Mouse (Mus musculus): ENCODE measurements at regions not wholly inside any gene's neighbourhood (a gene's known extent, or its start where the extent isn't known, plus 50 kb on each side); places are given as distances from the start of the nearest gene placed in this dataset.
A peak's percentile ranks its signal among the peaks of the same experiment; 100 is the strongest.

GRCm38 (mm10) chr6:35458250-35458649, 81.4 kb downstream of the Mtpn start:
- H3K36me3 ChIP-seq (replicated peaks in 1 of 2; ENCODE audit: control insufficient read depth in 1 of 2, insufficient read depth in 1 of 2, low read length in 1 of 2) = no peaks in the 10 kb centered on the region
- no peak for DNase-seq (ENCODE audit: extremely low read depth)
- H3K9ac ChIP-seq (ENCODE audit: insufficient read depth, low read depth) = no peak overlapping the region
- dilution Hi-C loops (cut with MboI; ENCODE audit: extremely low pct_ligation_motif_present, extremely low pct_unique_long_range_greater_than_20kb, low sequenced_read_pairs) (no loop called here), in situ Hi-C loops (cut with MboI; ENCODE audit: low pct_ligation_motif_present, low pct_unique_long_range_greater_than_20kb, low sequenced_read_pairs) (no loop called here)
- H3K4me1 ChIP-seq (ENCODE audit: control insufficient read depth in 1 of 2, insufficient read depth in 2 of 2) = no peaks in the 10 kb centered on the region
- no peak overlapping the region for H3K4me3 ChIP-seq (replicated peaks in 1 of 3; ENCODE audit: low read depth in 2 of 3, low read length in 2 of 3, poor library complexity in 1 of 3)
- no peaks in the 10 kb centered on the region for H3K27me3 ChIP-seq (replicated peaks)
- no peaks in the 10 kb centered on the region for H3K79me2 ChIP-seq (replicated peaks; ENCODE audit: control insufficient read depth, extremely low read depth, insufficient read depth, poor library complexity, severe bottlenecking)
- no peak overlapping the region for H3K27ac ChIP-seq (ENCODE audit: insufficient read depth, low read depth)
- no peak overlapping the region for H3K4me2 ChIP-seq (ENCODE audit: insufficient read depth, low read depth, poor library complexity, severe bottlenecking)
- TF ChIP-seq HCFC1 (IDR thresholded peaks at IDR 0.05; ENCODE audit: low read depth, low read length) (no peak), MAFK (IDR thresholded peaks at IDR 0.05; ENCODE audit: insufficient replicate concordance, low read length) (peak; percentile 87)
- peaks cover 11% of the 10 kb centered on the region for H3K9me3 ChIP-seq (replicated peaks; ENCODE audit: low read length)

GRCm38 (mm10) chr6:35445007-35445406, 94.7 kb downstream of the Mtpn start:
- in situ Hi-C loops (cut with MboI; ENCODE audit: low pct_ligation_motif_present, low pct_unique_long_range_greater_than_20kb, low sequenced_read_pairs) = no loop called here
- dilution Hi-C loops (cut with MboI; ENCODE audit: extremely low pct_ligation_motif_present, extremely low pct_unique_long_range_greater_than_20kb, low sequenced_read_pairs) = no loop called here
- DNase-seq (ENCODE audit: extremely low read depth) = no peak
- TF ChIP-seq ELF1 (IDR thresholded peaks at IDR 0.05; ENCODE audit: low read depth, low read length) (no peak), BHLHE40 (IDR thresholded peaks at IDR 0.05; ENCODE audit: low read depth, low read length) (no peak), TCF12 (IDR thresholded peaks at IDR 0.05; ENCODE audit: low read depth, low read length) (no peak), POLR2AphosphoS2 (IDR thresholded peaks at IDR 0.05; ENCODE audit: low read depth, low read length) (no peak), ETS1 (conservative IDR thresholded peaks at IDR 0.05; ENCODE audit: low read depth, low read length) (no peak), JUN (IDR thresholded peaks at IDR 0.05; ENCODE audit: insufficient read depth, low read depth, low read length) (no peak), RAD21 (IDR thresholded peaks at IDR 0.05; ENCODE audit: low read depth, low read length) (no peak), CTCF (conservative IDR thresholded peaks at IDR 0.05 in 1 of 2, IDR thresholded peaks at IDR 0.05 in 1 of 2; ENCODE audit: low read depth in 2 of 2, low read length in 2 of 2) (no peak), MYC (IDR thresholded peaks at IDR 0.05; ENCODE audit: low read depth, low read length) (no peak), SIN3A (IDR thresholded peaks at IDR 0.05; ENCODE audit: low read length) (no peak), USF2 (conservative IDR thresholded peaks at IDR 0.05; ENCODE audit: low read depth, low read length) (no peak), MEF2A (IDR thresholded peaks at IDR 0.05; ENCODE audit: borderline replicate concordance, low read depth, low read length) (no peak), MXI1 (IDR thresholded peaks at IDR 0.05; ENCODE audit: low read depth, low read length) (no peak)
- Histone ChIP-seq H3K4me2 (ENCODE audit: insufficient read depth, low read depth, poor library complexity, severe bottlenecking) (no peak overlapping the region), H3K79me2 (replicated peaks; ENCODE audit: control insufficient read depth, extremely low read depth, insufficient read depth, poor library complexity, severe bottlenecking) (no peaks in the 10 kb centered on the region), H3K27me3 (replicated peaks) (no peaks in the 10 kb centered on the region), H3K27ac (ENCODE audit: insufficient read depth, low read depth) (no peak overlapping the region), H3K4me1 (ENCODE audit: control insufficient read depth in 1 of 2, insufficient read depth in 2 of 2) (no peaks in the 10 kb centered on the region), H3K4me3 (replicated peaks in 1 of 3; ENCODE audit: low read depth in 2 of 3, low read length in 2 of 3, poor library complexity in 1 of 3) (no peak overlapping the region), H3K9me3 (replicated peaks; ENCODE audit: low read length) (no peaks in the 10 kb centered on the region), H3K36me3 (replicated peaks in 1 of 2; ENCODE audit: control insufficient read depth in 1 of 2, insufficient read depth in 1 of 2, low read length in 1 of 2) (no peaks in the 10 kb centered on the region), H3K9ac (ENCODE audit: insufficient read depth, low read depth) (no peak overlapping the region)

GRCm38 (mm10) chr6:35426301-35426700, 100.4 kb upstream of the Fam180a start:
- Histone ChIP-seq H3K27me3 (replicated peaks) (no peaks in the 10 kb centered on the region), H3K4me1 (ENCODE audit: control insufficient read depth in 1 of 2, insufficient read depth in 2 of 2) (peaks cover 0 to 18% of the 10 kb centered on the region in 2 experiments; a peak in 2 of 4 replicates), H3K27ac (ENCODE audit: insufficient read depth, low read depth) (no peak overlapping the region), H3K9ac (ENCODE audit: insufficient read depth, low read depth) (no peak overlapping the region), H3K4me2 (ENCODE audit: insufficient read depth, low read depth, poor library complexity, severe bottlenecking) (no peak overlapping the region), H3K36me3 (replicated peaks in 1 of 2; ENCODE audit: control insufficient read depth in 1 of 2, insufficient read depth in 1 of 2, low read length in 1 of 2) (no peaks in the 10 kb centered on the region), H3K9me3 (replicated peaks; ENCODE audit: low read length) (no peaks in the 10 kb centered on the region), H3K79me2 (replicated peaks; ENCODE audit: control insufficient read depth, extremely low read depth, insufficient read depth, poor library complexity, severe bottlenecking) (no peaks in the 10 kb centered on the region), H3K4me3 (replicated peaks in 1 of 3; ENCODE audit: low read depth in 2 of 3, low read length in 2 of 3, poor library complexity in 1 of 3) (no peak overlapping the region)
- DNase-seq (ENCODE audit: extremely low read depth) = no peak
- no peak for TF ChIP-seq MYC (IDR thresholded peaks at IDR 0.05; ENCODE audit: low read depth, low read length)
- no peak for TF ChIP-seq MAZ (IDR thresholded peaks at IDR 0.05; ENCODE audit: low read depth, low read length)
- TF ChIP-seq HCFC1 (IDR thresholded peaks at IDR 0.05; ENCODE audit: low read depth, low read length) = no peak
- TF ChIP-seq UBTF (IDR thresholded peaks at IDR 0.05; ENCODE audit: low read depth, low read length) = no peak
- no peak for TF ChIP-seq IRF4 (IDR thresholded peaks at IDR 0.05; ENCODE audit: low read depth, low read length)
- TF ChIP-seq GABPA (IDR thresholded peaks at IDR 0.05; ENCODE audit: insufficient replicate concordance, low read depth, low read length) = no peak
- TF ChIP-seq ZKSCAN1 (IDR thresholded peaks at IDR 0.05; ENCODE audit: borderline replicate concordance, low read depth, low read length) = no peak
- in situ Hi-C loops (cut with MboI; ENCODE audit: low pct_ligation_motif_present, low pct_unique_long_range_greater_than_20kb, low sequenced_read_pairs) = no loop called here
- dilution Hi-C loops (cut with MboI; ENCODE audit: extremely low pct_ligation_motif_present, extremely low pct_unique_long_range_greater_than_20kb, low sequenced_read_pairs) = no loop called here

Measured in CH12.LX (cell line).